Comparison of ENCODE assay signal across 30 mouse cellular contexts in genomic region chr8:91372780-91373577, GRCm38 (mm10). TPM values are rescaled to one million over a fixed set of nuclear protein-coding genes. Genes with fewer than 3 reads are reported as not detected.
DNase-seq lines count a peak whose midpoint lies in the region; ATAC-seq lines count a peak whose summit lies in the region.
"Had no signal": no experiment of that assay in that cellular context is flagged by ENCODE, and none has a peak within 500 bp of the region (broad histone marks: within the 10 kb centered on the region; RNA-seq: fewer than 3 reads in every experiment).

No protein-coding gene starts in this region.

- no peaks in the 10 kb centered on the region for H3K9me3 ChIP-seq in forebrain, embryonic 14.5 days (replicated peaks; ENCODE audit: control insufficient read depth, low read length)
- no peaks in the 10 kb centered on the region for H3K9me3 ChIP-seq in forebrain, embryonic 10.5 days
- no peaks in the 10 kb centered on the region for H3K9me3 ChIP-seq in heart, embryonic 12.5 days (replicated peaks)
- no peaks in the 10 kb centered on the region for H3K9me3 ChIP-seq in midbrain, embryonic 15.5 days
- H3K9me3 ChIP-seq: embryonic facial prominence, embryonic 15.5 days; hindbrain, embryonic 15.5 days; limb, embryonic 12.5 days; neural tube, embryonic 13.5 days; stomach, embryonic 15.5 days had no signal

- no peak overlapping the region for H3K4me2 ChIP-seq in forebrain, embryonic 14.5 days (ENCODE audit: low read length)
- no peak overlapping the region for H3K4me2 ChIP-seq in heart, embryonic 12.5 days
- H3K4me2 ChIP-seq in midbrain, embryonic 15.5 days = no peak overlapping the region
- H3K4me2 ChIP-seq: embryonic facial prominence, embryonic 15.5 days; hindbrain, embryonic 15.5 days; limb, embryonic 12.5 days; liver, embryonic 11.5 days; neural tube, embryonic 13.5 days; stomach, embryonic 15.5 days had no signal

- no peak overlapping the region for H3K27ac ChIP-seq in forebrain, embryonic 14.5 days (ENCODE audit: low read depth, low read length)
- no peak overlapping the region for H3K27ac ChIP-seq in forebrain, embryonic 10.5 days
- H3K27ac ChIP-seq in heart, embryonic 12.5 days (ENCODE audit: poor library complexity, severe bottlenecking) = peak overlapping the region; percentile 57; the same call in 1 of the 2 replicates
- no peak overlapping the region for H3K27ac ChIP-seq in midbrain, embryonic 15.5 days
- H3K27ac ChIP-seq: embryonic facial prominence, embryonic 15.5 days; hindbrain, embryonic 15.5 days; limb, embryonic 12.5 days; macrophage; neural tube, embryonic 13.5 days; stomach, embryonic 15.5 days had no signal

- H3K4me3 ChIP-seq in forebrain, embryonic 14.5 days (ENCODE audit: low read depth, low read length) = no peak overlapping the region
- no peak overlapping the region for H3K4me3 ChIP-seq in forebrain, embryonic 10.5 days
- H3K4me3 ChIP-seq in heart, embryonic 12.5 days = no peak overlapping the region
- no peak overlapping the region for H3K4me3 ChIP-seq in midbrain, embryonic 15.5 days
- H3K4me3 ChIP-seq: embryonic facial prominence, embryonic 15.5 days; hindbrain, embryonic 15.5 days; limb, embryonic 12.5 days; myocyte; neural tube, embryonic 13.5 days; stomach, embryonic 15.5 days had no signal

- DNase-seq in forebrain, embryonic 14.5 days (ENCODE audit: low spot score) = peak; percentile 31
- no peak for DNase-seq in forebrain, embryonic 10.5 days (ENCODE audit: extremely low spot score, low spot score)
- DNase-seq in heart, postnatal 14 days = no peak
- DNase-seq in brain, adult 2 months (ENCODE audit: low read depth, low spot score) = peak; percentile 48
- DNase-seq in kidney, postnatal 4 days = no peak
- no peak for DNase-seq in frontal cortex, postnatal 10 days (ENCODE audit: low spot score in 2 of 2)
- DNase-seq: adrenal gland, postnatal 10 days; cerebellum, adult 2 months; cerebellum, postnatal 36 days; embryo, embryonic 11 days; gastrocnemius, postnatal 14 days; heart, adult 18-20 months; kidney, adult 9 months; kidney, postnatal 14 days; liver, postnatal 0 days; retina, postnatal 1 day; thymus, adult 18-20 months; thymus, postnatal 4 days had no signal

- 83% methylated on average over 9 of the region's 9 CpGs for WGBS in forebrain, embryonic 14.5 days
- WGBS in forebrain, embryonic 10.5 days = 87% methylated on average over 9 of the region's 9 CpGs
- 76% methylated on average over 9 of the region's 9 CpGs for WGBS in heart, embryonic 12.5 days
- 47% methylated on average over 9 of the region's 9 CpGs for WGBS in midbrain, embryonic 15.5 days

- ATAC-seq in forebrain, embryonic 14.5 days = no peak
- no peak for ATAC-seq in heart, embryonic 12.5 days (ENCODE audit: insufficient number of reproducible peaks, low FRiP score)
- ATAC-seq in midbrain, embryonic 15.5 days (replicated peaks) = peak; percentile 58; the same call in 1 of the 2 replicates
- ATAC-seq: intestine, embryonic 16.5 days; liver, postnatal 0 days; lung, postnatal 0 days had no signal

- H3K4me1 ChIP-seq in forebrain, embryonic 14.5 days (ENCODE audit: control insufficient read depth, insufficient read depth, low read length) = peaks cover 5% of the 10 kb centered on the region; the same call in 1 of the 2 replicates
- H3K4me1 ChIP-seq in forebrain, embryonic 10.5 days = peaks cover 65% of the 10 kb centered on the region
- H3K4me1 ChIP-seq in heart, embryonic 12.5 days (replicated peaks) = peaks cover 74% of the 10 kb centered on the region
- peaks cover 31% of the 10 kb centered on the region for H3K4me1 ChIP-seq in midbrain, embryonic 15.5 days

- intact Hi-C loops in heart, postnatal 14 days (cut with DNase I) = no loop called here

- no peaks in the 10 kb centered on the region for H3K27me3 ChIP-seq in forebrain, embryonic 14.5 days (replicated peaks; ENCODE audit: control insufficient read depth, insufficient read depth, low read length)
- peaks cover 61% of the 10 kb centered on the region for H3K27me3 ChIP-seq in forebrain, embryonic 10.5 days (ENCODE audit: poor library complexity, severe bottlenecking)
- no peaks in the 10 kb centered on the region for H3K27me3 ChIP-seq in heart, embryonic 12.5 days (replicated peaks)
- peaks cover 4% of the 10 kb centered on the region; the same call in 1 of the 2 replicates for H3K27me3 ChIP-seq in midbrain, embryonic 15.5 days (replicated peaks)
- H3K27me3 ChIP-seq: embryonic facial prominence, embryonic 15.5 days; hindbrain, embryonic 15.5 days; stomach, embryonic 15.5 days had no signal

- no peak overlapping the region for H3K9ac ChIP-seq in forebrain, embryonic 14.5 days (ENCODE audit: low read length)
- no peak overlapping the region for H3K9ac ChIP-seq in heart, embryonic 12.5 days
- H3K9ac ChIP-seq in midbrain, embryonic 15.5 days = no peak overlapping the region
- H3K9ac ChIP-seq: embryonic facial prominence, embryonic 15.5 days; hindbrain, embryonic 15.5 days; limb, embryonic 12.5 days; liver, postnatal 0 days; neural tube, embryonic 13.5 days; stomach, embryonic 15.5 days had no signal

- H3K36me3 ChIP-seq in forebrain, embryonic 14.5 days (ENCODE audit: control insufficient read depth, insufficient read depth, low read length) = no peaks in the 10 kb centered on the region
- no peaks in the 10 kb centered on the region for H3K36me3 ChIP-seq in forebrain, embryonic 10.5 days (replicated peaks)
- H3K36me3 ChIP-seq in heart, embryonic 12.5 days = no peaks in the 10 kb centered on the region
- H3K36me3 ChIP-seq in midbrain, embryonic 15.5 days (replicated peaks) = no peaks in the 10 kb centered on the region
- H3K36me3 ChIP-seq: embryonic facial prominence, embryonic 15.5 days; hindbrain, embryonic 15.5 days; limb, embryonic 12.5 days; neural tube, embryonic 13.5 days; stomach, embryonic 15.5 days had no signal

RNA-seq across cellular contexts. Expression of gene Fto, which starts 59.7 kb away (rescaled TPM):
- 103 and 111 TPM in 2 replicates for polyA plus RNA-seq in forebrain, embryonic 14.5 days (2014; fragmentation: Nextera tagmentation; extraction: Ambion mirVana)
- 88.3 TPM in 2 replicates for polyA plus RNA-seq in forebrain, embryonic 10.5 days (2016; fragmentation: Nextera tagmentation; extraction: Ambion mirVana)
- polyA plus RNA-seq in heart, embryonic 12.5 days (2016; fragmentation: Nextera tagmentation; extraction: Ambion mirVana) = 76.6 and 76.7 TPM in 2 replicates
- 10 to 100 TPM; 68.6 to 70.4 TPM for total RNA-seq in heart, postnatal 14 days (2021)
- polyA plus RNA-seq in midbrain, embryonic 15.5 days (2015; fragmentation: Nextera tagmentation; extraction: Ambion mirVana) = 167 and 176 TPM in 2 replicates

RNA-seq across cellular contexts. Expression of gene Rpgrip1l, which starts 59.9 kb away (rescaled TPM):
- polyA plus RNA-seq in forebrain, embryonic 14.5 days (2014; fragmentation: Nextera tagmentation; extraction: Ambion mirVana) = 14.7 and 16.1 TPM in 2 replicates
- 9.8 and 11.4 TPM in 2 replicates for polyA plus RNA-seq in forebrain, embryonic 10.5 days (2016; fragmentation: Nextera tagmentation; extraction: Ambion mirVana)
- polyA plus RNA-seq in heart, embryonic 12.5 days (2016; fragmentation: Nextera tagmentation; extraction: Ambion mirVana) = 8.2 and 9.1 TPM in 2 replicates
- 1 to 10 TPM; 3.2 to 3.6 TPM for total RNA-seq in heart, postnatal 14 days (2021)
- polyA plus RNA-seq in midbrain, embryonic 15.5 days (2015; fragmentation: Nextera tagmentation; extraction: Ambion mirVana) = 12.6 and 12.9 TPM in 2 replicates

Comparison
In these comparisons a context has a peak if more than half of its experiments do, and no peak if none do; other contexts are left out.
1. DNase-seq: peak in forebrain, embryonic 14.5 days (single experiment) and brain, adult 2 months (single experiment); none in forebrain, embryonic 10.5 days (single experiment), heart, postnatal 14 days (0 of 2), kidney, postnatal 4 days (0 of 2) and frontal cortex, postnatal 10 days (0 of 2).